Mouse (Mus musculus) adrenal gland, postnatal 36 days (tissue): ENCODE measurements at regions not wholly inside any gene's neighbourhood (a gene's known extent, or its start where the extent isn't known, plus 50 kb on each side); places are given as distances from the start of the nearest gene placed in this dataset.

Experiments used
- DNase-seq, 2 experiments: peaks; one replicate each; pipeline ENCODE4 v3.0.0; 2021; ENCODE audit warnings: mixed read lengths in 1 of 2

DNA sequence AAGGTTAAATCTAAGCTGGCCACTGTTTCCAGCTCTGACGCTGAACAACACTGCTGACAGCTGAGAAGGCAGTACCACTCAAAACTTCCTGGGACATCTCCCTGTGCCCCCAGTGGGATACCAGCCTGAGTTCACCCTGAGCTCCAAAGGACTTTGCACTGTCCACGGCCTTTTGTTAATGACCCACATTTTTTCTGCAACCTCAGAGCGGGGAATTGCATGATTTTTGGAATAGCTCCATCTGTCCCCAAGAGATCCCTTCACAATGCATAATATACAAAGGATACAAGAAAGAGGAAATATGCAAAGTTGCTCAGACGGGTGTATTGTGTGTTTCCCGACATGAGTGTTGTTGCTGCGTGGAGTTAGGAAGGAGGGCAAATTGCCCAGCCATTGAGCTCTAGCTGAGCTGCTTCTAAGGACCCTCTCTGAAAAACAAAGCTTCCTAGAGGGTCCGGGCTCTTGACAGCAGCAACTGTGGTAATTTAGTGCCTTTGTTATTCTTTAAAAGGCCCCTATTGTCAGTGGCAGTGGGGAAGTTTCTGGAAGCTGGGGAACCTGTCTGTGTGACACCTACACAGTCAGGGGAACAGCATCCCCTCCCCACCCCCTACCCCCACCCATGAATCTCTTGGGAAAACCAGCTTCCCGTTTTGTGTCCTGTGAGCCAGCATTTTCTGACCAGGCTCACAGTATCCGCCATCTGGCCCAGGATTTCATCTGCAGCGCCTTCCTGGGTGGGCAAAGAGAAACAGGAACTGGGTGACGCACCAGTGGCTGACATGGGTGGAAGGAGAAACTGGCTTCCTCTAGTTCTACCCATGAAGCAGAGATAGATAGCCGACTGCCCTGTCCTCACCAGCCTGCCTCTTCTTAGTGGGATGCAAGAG, 217.4 kb upstream of the Spdye4c start:
- DNase-seq: peak in 1 of 2 experiments; percentile 26

DNA sequence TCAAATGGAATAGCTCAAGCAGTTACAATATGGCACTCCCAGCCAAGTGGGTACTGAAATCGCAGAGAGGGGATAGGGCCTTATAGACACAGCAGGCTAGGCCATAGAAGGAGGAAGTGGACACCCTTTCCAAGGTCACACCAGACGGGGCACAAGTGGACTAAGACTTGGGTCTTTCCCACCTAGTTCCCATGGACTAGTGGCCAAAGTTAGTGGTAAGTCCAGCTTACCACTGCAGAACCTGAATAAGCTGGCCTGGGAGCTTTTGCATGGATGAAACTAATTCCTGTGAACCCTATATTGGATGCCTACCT, 216.8 kb upstream of the Spdye4c start:
- no peak for DNase-seq

- DNase-seq: no peak
These were observed 216.1 kb upstream of the Spdye4c start for GRCm38 (mm10) chr2:128374926-128375325.

DNA sequence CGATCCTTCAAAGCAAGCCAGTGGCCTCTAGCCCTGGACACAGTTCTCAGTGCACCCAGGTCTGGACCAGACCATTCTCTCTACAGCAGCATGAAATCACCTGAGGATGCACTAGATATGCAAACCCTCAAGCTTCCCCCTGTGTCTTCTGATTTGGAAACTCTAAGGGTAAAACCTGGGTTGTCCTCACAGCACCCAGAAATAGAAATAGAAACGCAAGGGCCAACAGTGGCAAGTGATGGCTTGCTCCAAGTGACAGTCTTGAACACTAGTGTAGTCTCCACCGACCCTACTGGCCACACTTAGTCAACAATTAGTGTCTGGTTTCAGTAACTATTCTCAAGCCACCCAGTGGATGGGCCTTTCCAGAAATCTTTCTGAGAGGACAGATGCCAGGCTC, 215.2 kb upstream of the Spdye4c start:
- no peak for DNase-seq

GRCm38 (mm10) chr2:128377176-128377575, 213.8 kb upstream of the Spdye4c start:
- DNase-seq: no peak

- DNase-seq: no peak
These were observed 213.3 kb upstream of the Spdye4c start for GRCm38 (mm10) chr2:128377680-128378079.

GRCm38 (mm10) chr2:128378456-128378855, 212.6 kb upstream of the Spdye4c start:
- DNase-seq: no peak

DNA sequence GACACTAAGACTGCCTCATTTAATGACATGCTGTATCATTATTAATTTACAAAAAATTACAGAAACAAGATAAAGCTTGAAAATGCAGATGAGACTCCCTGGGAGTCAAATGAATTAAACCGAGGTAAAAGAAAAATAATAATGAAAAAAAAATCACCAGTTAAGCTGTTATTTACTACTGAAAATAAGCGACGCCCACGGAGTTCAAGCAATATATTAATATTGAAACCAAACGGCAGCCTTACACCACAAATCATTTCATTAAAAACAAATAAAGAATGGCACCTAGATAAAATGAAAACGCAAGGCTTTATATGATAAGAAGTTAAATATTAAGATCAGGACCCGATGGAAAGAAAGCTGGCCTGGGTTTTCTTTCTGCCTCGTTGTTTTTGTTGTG, 211.9 kb upstream of the Spdye4c start:
- DNase-seq: no peak

DNA sequence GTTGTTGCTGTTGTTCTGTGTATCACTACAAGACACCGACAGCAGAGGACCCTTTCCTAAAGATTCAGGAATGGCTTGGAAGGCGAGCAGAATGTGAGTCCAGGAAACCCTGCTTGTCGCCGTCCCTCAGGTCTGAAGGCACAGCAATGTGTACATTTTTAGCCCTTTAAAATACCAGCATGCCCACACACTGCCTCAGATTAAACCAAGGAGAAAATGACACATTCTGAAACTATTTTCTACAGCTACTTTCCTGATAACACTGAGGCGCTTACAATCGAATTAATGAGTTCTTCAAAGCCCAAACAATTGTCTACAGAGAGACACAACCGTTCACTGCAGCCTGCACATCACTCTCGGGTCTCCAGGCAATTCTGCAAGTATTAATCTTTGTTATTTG, 211.5 kb upstream of the Spdye4c start:
- DNase-seq: no peak

DNA sequence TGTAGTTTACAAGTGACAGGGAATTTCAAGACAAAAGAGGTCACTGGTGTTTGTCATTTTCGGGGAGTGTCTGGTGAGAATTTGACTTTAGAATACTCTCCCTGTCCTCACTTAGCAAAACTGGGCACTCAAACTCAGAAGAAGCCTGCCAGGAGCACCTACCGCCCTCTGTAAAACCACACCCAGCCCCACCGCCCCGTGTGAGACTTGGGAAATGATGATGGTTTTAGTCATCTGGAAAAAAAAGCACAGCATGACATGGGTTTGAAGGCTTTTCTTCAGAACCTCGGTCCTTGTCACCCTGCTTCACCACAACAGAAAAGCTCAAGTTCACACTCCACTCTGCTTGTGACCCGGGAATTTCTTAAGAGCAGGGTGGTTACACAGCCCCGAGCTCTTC, 210.4 kb upstream of the Spdye4c start:
- no peak for DNase-seq

GRCm38 (mm10) chr2:128381684-128382205, 209.3 kb upstream of the Spdye4c start:
- no peak for DNase-seq

GRCm38 (mm10) chr2:128382473-128382872, 208.5 kb upstream of the Spdye4c start:
- peak; percentile 15 to 42 for DNase-seq

DNA sequence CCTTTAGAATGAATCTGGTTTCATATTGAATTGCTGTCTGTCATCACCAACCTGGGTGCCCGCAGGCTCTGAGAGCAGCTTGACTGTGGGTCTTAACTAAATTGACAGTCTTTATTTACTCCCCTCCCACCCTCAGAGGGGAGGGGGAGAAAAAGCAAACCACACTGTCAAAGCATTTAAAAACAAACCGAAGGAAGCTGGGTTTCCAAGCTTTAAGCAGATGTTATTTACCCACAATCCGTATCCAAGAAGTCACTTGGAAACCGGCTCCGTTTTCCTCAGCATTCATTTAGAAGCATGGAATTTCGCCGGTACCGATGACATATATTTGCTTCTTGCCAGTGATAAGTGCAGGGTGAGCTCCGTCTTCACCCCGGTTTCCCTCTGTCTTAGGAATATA, 206.4 kb upstream of the Spdye4c start:
- DNase-seq: no peak

- no peak for DNase-seq
These were observed 204.0 kb upstream of the Spdye4c start for GRCm38 (mm10) chr2:128386846-128387621.

DNA sequence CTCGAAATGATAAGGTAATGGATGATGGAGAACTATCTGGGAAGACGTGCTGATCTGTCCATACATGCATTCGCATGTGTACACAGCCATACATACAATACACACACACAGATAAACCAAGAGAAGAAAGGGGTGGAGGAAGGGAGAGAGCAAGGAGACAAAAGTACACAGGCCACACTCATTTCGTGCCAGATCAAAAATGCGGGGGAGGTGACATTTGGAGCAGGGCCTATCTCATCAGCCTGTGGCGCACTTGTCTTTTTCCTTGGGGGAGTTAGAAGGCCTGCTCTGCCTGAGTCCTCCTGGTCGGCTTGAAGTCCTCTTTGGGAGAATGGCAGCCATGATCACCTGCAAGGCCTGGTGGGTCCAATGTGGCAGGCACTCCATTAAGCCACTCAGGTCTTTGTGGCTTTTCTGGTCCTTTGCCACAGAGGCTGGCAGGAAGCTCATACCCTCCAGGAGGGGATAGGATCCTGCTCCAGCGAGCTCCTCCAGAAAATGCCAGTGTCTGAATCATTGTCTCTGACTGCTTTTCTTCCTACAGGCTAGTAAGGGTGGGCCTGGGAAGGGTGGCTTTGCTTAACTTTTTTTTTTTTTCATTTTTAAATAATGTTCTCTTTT, 203.0 kb upstream of the Spdye4c start:
- no peak for DNase-seq

DNA sequence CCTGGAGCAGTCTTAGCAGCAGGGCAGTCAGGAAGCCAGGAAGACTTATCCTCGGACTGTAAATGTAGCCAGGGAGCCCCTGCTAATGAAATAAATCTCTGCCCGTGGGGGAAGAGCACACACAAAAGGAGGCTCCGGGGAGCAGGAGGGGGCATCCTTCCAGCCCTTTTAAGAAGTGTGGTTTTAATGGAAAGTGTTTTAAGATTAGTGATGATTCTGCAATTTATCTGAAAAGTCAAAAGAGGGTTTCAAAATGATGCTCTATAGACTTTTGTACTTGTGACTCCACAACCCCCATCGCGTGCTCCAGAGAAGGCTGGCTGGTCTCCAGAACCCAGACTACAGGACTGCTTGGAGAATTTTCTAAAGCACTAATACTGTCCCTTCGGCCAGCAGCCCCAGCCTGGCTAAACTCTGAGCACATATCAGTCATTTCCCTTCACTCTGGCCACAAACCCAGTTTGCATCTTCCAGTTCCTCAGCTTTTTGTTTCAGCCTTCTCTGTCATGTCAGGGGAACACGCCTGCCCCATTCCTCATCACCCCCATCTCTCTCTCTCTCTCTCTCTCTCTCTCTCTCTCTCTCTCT, 202.0 kb upstream of the Spdye4c start:
- no peak for DNase-seq

DNA sequence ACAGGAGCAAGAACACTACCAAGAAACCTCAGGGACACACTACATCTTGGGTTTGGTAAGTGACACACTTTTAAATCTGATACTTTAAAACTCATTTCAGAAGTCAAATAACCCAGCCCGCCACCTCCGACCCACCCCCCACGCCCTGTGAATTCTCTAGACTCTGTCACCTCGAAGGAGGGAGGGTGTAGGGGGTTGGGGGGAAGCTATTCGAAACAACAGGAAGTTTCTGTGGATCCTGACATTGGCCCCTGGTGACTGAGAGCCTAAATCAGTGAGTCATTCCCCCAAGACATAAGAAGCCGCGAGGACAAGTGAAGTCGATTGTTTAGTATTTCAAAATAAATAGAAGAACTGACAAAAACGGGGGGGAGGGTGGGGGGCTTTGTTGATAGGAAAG, 198.7 kb upstream of the Spdye4c start:
- DNase-seq: no peak

DNA sequence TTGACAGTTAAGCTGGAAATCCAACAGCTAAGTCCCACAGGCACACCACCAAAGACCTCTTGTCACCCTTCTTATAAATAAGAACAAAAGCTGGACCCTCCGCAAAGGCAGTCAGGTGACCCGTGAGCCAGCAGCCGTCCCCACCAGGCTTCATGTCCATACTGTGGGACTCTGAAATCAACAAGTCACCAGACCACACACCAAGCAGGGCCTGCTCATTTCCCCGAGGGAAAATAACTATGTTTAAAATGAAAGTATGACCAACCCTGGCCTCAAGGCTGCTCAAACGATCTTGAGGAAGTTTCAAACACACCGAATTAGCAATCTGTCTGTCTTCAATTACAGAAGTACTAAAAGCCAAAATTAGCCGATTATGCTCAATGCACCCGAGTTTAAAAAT, 197.6 kb upstream of the Spdye4c start:
- DNase-seq: no peak

GRCm38 (mm10) chr2:128393921-128394320, 197.1 kb upstream of the Spdye4c start:
- no peak for DNase-seq

- DNase-seq: no peak
These were observed 195.6 kb upstream of the Spdye4c start for GRCm38 (mm10) chr2:128395308-128396007.

GRCm38 (mm10) chr2:128396008-128396346, 195.0 kb upstream of the Spdye4c start:
- peak; percentile 94 for DNase-seq

GRCm38 (mm10) chr2:128401359-128401758, 189.7 kb upstream of the Spdye4c start:
- DNase-seq: no peak
